Mouse (Mus musculus) ES-Bruce4 (cell line): ENCODE measurements around the gene Txnip.

Source experiments
- CTCF ChIP-seq: IDR thresholded peaks from one replicate; pipeline ENCODE4 v1.8.1; 2011; ENCODE audit warnings: low read depth, low read length
- EP300 ChIP-seq: IDR thresholded peaks from 2 replicates; pipeline ENCODE4 v1.6.1; 2011; ENCODE audit warnings: low read depth, low read length; ENCODE audit not compliant: insufficient read depth
- POLR2A ChIP-seq: IDR thresholded peaks from one replicate; pipeline ENCODE4 v1.8.1; 2011; ENCODE audit warnings: low read length; ENCODE audit not compliant: insufficient read depth

GRCm38 (mm10) chr3:96601941-96602703 is 44.4 kb downstream of the Txnip start:
- TF ChIP-seq CTCF, result no peak
- TF ChIP-seq EP300, result no peak
- TF ChIP-seq POLR2A, result no peak
